Mouse (Mus musculus) adrenal gland, postnatal 36 days (tissue): ENCODE measurements around the gene Hist2h2be. TPM values are rescaled to one million over a fixed set of nuclear protein-coding genes. Genes with fewer than 3 reads are reported as not detected.
"Not testable (repeated sequence)": the region's sequence is repeated elsewhere in the genome, so short reads cannot be mapped to it uniquely, and the experiment has no call there.

Experiments
- DNase-seq, 2 experiments: peaks; one replicate each; pipeline ENCODE4 v3.0.0; 2021; ENCODE audit warnings: mixed read lengths in 1 of 2
- microRNA-seq: library from miRNA; unstranded; fragments of <30 nt; microRNA quantifications from one replicate; pipeline ENCODE4 v1.2.0, GENCODE M21; 2021
- total RNA-seq, 2 experiments: library from RNA; stranded (reverse); gene quantifications; 2 replicates each; pipeline ENCODE4 v1.2.3; 2021

Gene Hist2h2be
- total RNA-seq, 2 experiments from 2014 or later, result 16.3 to 17.9 TPM

- DNase-seq, result peak; percentile 88 to 90
Measured at GRCm38 (mm10) chr3:96262216-96262875, 41.4 kb downstream of the Hist2h2be start.

GRCm38 (mm10) chr3:96262979-96263550, 42.1 kb downstream of the Hist2h2be start, which contains the start of gene Hist2h4:
Hist2h4 (minus strand) TSS chr3:96263311.
- DNase-seq, result peak; percentile 93

DNA sequence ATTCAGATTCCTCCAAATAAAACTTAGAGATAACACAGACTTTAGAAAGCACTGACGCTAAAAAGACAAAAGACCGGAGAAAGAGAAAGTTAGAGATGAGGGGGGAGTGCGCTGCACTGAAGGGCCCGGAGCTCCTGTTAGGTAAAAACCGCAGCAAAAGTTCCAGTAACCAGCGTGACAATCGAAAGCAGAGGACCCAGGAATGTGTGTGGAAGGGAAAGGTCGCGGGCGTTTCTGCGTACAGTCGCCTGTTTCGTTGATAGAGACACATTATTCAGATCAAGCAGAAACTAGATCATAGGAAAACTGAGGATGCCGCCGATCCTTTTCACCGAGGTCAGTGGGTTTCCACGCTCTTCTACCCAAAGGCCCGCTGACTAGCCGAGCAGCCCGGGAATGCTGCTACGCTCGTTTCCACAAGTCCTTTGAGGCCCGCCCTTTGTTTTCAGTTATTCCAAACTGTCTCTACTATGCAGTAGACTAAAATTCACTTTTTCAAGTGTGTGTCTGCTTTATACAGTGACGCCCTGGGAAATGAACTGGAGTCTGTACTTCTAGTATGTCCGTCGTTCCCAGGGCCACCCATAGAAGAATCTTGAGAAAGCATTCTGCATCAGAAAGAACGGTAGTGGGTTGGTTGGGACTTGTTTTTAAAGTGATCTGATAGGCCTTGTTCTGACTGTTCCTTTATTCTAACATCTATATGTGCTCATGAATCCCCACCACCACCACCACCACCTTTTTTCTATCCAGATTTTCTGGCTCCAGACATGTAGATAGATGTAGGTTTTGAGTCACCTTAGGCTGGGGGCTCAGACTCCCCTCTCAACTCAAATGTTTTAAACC, 42.9 kb downstream of the Hist2h2be start:
- peak; percentile 49 to 59 for DNase-seq

- DNase-seq, result no peak
Measured at GRCm38 (mm10) chr3:96264404-96264949, 43.6 kb downstream of the Hist2h2be start.

GRCm38 (mm10) chr3:96266132-96266710, 45.3 kb downstream of the Hist2h2be start:
- DNase-seq, result no peak

- no peak for DNase-seq
Measured at GRCm38 (mm10) chr3:96267541-96267940, 46.6 kb downstream of the Hist2h2be start.

DNA sequence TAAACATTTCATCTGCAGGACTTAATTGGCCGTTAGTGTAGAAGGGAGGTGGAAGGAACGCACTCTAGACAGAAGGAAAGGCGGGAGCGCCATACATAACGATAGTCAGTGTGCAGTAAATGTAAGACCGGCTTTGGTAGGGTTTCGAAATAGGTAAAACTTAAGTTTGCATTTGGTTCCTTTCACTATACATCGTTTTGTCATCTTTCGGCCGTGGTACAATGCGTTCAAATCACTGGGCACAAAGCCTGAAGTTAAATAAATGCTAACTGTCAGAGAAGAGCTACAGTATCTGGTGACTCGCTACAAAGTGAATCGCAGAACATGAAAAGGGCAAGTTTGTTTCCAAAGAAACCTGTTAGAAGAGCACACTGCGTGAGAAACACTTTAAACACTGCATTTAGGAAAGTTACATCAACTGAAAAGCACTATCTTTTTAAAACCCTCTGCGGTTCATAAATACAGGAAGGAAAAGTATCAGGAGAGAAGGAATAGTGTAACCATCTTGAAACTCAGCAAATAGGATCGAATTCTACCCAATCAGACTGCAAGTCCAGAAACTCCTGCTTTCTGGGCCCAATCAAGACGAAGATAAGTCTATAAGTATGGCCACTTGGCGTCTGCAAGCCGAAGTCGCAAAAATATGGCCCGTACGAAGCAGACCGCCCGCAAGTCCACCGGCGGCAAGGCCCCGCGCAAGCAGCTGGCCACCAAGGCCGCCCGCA, 47.3 kb downstream of the Hist2h2be start, which contains the start of gene Hist2h3b:
TSS of gene Hist2h3b (plus strand) at position 604 of the 725 bp plus-strand sequence.
- peak; percentile 80 to 84 for DNase-seq

- DNase-seq, result not testable (repeated sequence)
Measured at GRCm38 (mm10) chr3:96268776-96269378, 48.0 kb downstream of the Hist2h2be start.

- peak; percentile 85 to 88 for DNase-seq
Measured at GRCm38 (mm10) chr3:96269511-96270474, 48.9 kb downstream of the Hist2h2be start, which contains the start of gene Hist2h2bb. Hist2h2bb (plus strand) TSS chr3:96269752.

Small RNA genes within 50 kb of the gene (microRNA-seq; reads per million reads assigned to microRNA genes)
- not detected for gene Gm44492
- not detected for gene Gm47311
- gene Gm47313, result not detected

Other genes starting within 250 kb of the Hist2h2be start
- gene Plekho1, start 225.1 kb upstream of the Hist2h2be start, total RNA-seq, result 10 to 100 TPM; 18.5 to 29.8 TPM
- gene Vps45, start 162.7 kb upstream of the Hist2h2be start, total RNA-seq, result 10 to 100 TPM; 30.6 to 34.7 TPM
- 10 to 100 TPM; 34.5 to 39.3 TPM for gene Otud7b, start 116.6 kb upstream of the Hist2h2be start, total RNA-seq
- gene Mtmr11, start 59.1 kb upstream of the Hist2h2be start, total RNA-seq, result 10 to 100 TPM; 15.6 to 31.5 TPM
- gene Sf3b4, start 48.8 kb upstream of the Hist2h2be start, total RNA-seq, result 10 to 100 TPM; 53.6 to 57.9 TPM
- gene Sv2a, start 40.0 kb upstream of the Hist2h2be start, total RNA-seq, result 1 to 10 TPM; 5.5 to 7.5 TPM
- gene Bola1, start 1.4 kb upstream of the Hist2h2be start, total RNA-seq, result 10 to 100 TPM; 26.8 to 41.2 TPM
- 1 to 10 TPM; 7.1 to 8.0 TPM for gene Hist2h2ab, start 1.3 kb upstream of the Hist2h2be start, total RNA-seq
- gene Hist2h2ac, start 239 bp upstream of the Hist2h2be start, total RNA-seq, result 10 to 100 TPM; 60.6 to 68.7 TPM
- gene Hist2h3c2, start 18.0 kb downstream of the Hist2h2be start, total RNA-seq, result 10 to 100 TPM; 23.8 to 30.2 TPM
- gene Hist2h2aa2, start 19.2 kb downstream of the Hist2h2be start, total RNA-seq, result 100 to 1,000 TPM; 495 to 593 TPM
- gene Hist2h2aa1, start 24.4 kb downstream of the Hist2h2be start, total RNA-seq, result 10 to 100 TPM in 1 of 2 experiments, 1 to 10 TPM in 1; 2.9 to 13.5 TPM
- gene Hist2h3c1, start 25.6 kb downstream of the Hist2h2be start, total RNA-seq, result not detected
- gene Hist2h4, start 42.2 kb downstream of the Hist2h2be start, total RNA-seq, result 10 to 100 TPM; 25.0 to 26.7 TPM
- 100 to 1,000 TPM in 1 of 2 experiments, 10 to 100 TPM in 1; 100.0 to 108 TPM for gene Hist2h3b, start 47.5 kb downstream of the Hist2h2be start, total RNA-seq
- gene Hist2h2bb, start 48.6 kb downstream of the Hist2h2be start, total RNA-seq, result 100 to 1,000 TPM; 103 to 116 TPM
- 1 to 10 TPM; 1.7 to 1.9 TPM for gene Fcgr1, start 72.8 kb downstream of the Hist2h2be start, total RNA-seq
- not detected for gene BC107364, start 231.2 kb downstream of the Hist2h2be start, total RNA-seq